Mouse (Mus musculus) heart, postnatal 25 days (tissue): Measurements from ENCODE around the gene Ptprb. TPM values are rescaled to one million over a fixed set of nuclear protein-coding genes. Genes with fewer than 3 reads are reported as not detected.

Experiments
- DNase-seq: peaks from one replicate; pipeline ENCODE4 v3.0.0; 2022; ENCODE audit warnings: low spot score
- intact Hi-C: fragments of 180-260 bp; cut with DNase I; formaldehyde crosslinking; loops from one replicate; pipeline ENCODE4 v1.15.1; 2025
- total RNA-seq, 2 experiments: library from RNA; stranded (reverse); gene quantifications; 2 replicates each; pipeline ENCODE4 v1.2.3; 2021

Ptprb gene
- total RNA-seq, 2 experiments from 2014 or later: 64.6 to 77.4 TPM

GRCm38 (mm10) chr10:116407684-116408359, 132.5 kb downstream of the Ptprb start:
- intact Hi-C loops: no loop called here
- DNase-seq: no peak

GRCm38 (mm10) chr10:116410826-116411225, 135.5 kb downstream of the Ptprb start:
- intact Hi-C loops: no loop called here
- no peak for DNase-seq

- intact Hi-C loops: no loop called here
- DNase-seq: no peak
These were observed 140.8 kb downstream of the Ptprb start for GRCm38 (mm10) chr10:116416142-116416541.

- intact Hi-C loops: no loop called here
These were observed 141.4 kb downstream of the Ptprb start for GRCm38 (mm10) chr10:116416726-116417125.

GRCm38 (mm10) chr10:116418121-116418726, 142.9 kb downstream of the Ptprb start:
- DNase-seq: no peak
- intact Hi-C loops: no loop called here

More at GRCm38 (mm10) chr10:116416726-116417125, 141.4 kb downstream of the Ptprb start:
- no peak for DNase-seq

GRCm38 (mm10) chr10:116420976-116421375, 145.7 kb downstream of the Ptprb start:
- intact Hi-C loops: no loop called here
- no peak for DNase-seq

GRCm38 (mm10) chr10:116422551-116422950, 147.2 kb downstream of the Ptprb start:
- intact Hi-C loops: no loop called here

GRCm38 (mm10) chr10:116424921-116425320, 149.6 kb downstream of the Ptprb start:
- no peak for DNase-seq
- intact Hi-C loops: no loop called here

More at GRCm38 (mm10) chr10:116422551-116422950, 147.2 kb downstream of the Ptprb start:
- DNase-seq: no peak

GRCm38 (mm10) chr10:116426176-116426575, 150.9 kb downstream of the Ptprb start:
- no peak for DNase-seq
- intact Hi-C loops: no loop called here

GRCm38 (mm10) chr10:116428026-116428780, 152.9 kb downstream of the Ptprb start:
- DNase-seq: no peak
- intact Hi-C loops: no loop called here

GRCm38 (mm10) chr10:116432421-116432820, 157.1 kb downstream of the Ptprb start:
- intact Hi-C loops: no loop called here
- no peak for DNase-seq

- DNase-seq: no peak
- intact Hi-C loops: no loop called here
These were observed 160.1 kb downstream of the Ptprb start for GRCm38 (mm10) chr10:116435455-116435854.

Other genes with a start within 250 kb of the Ptprb start
- not detected for gene 4933416C03Rik, start 161.6 kb upstream of the Ptprb start, total RNA-seq
- gene Kcnmb4, start 198.4 kb downstream of the Ptprb start, total RNA-seq: under 1 TPM; 0.29 to 0.67 TPM